Mouse (Mus musculus): ENCODE results near the gene Zic3. TPM values are rescaled to one million over a fixed set of nuclear protein-coding genes. Genes with fewer than 3 reads are reported as not detected.

Gene Zic3
- total and polyA plus RNA-seq, 3 experiments = not detected

GRCm38 (mm10) chrX:58028082-58028481 is 5.6 kb downstream of the Zic3 start:
- in situ Hi-C loops (cut with MboI; ENCODE audit: low pct_ligation_motif_present, low pct_unique_long_range_greater_than_20kb, low sequenced_read_pairs) = no loop called here
- H3K4me1 ChIP-seq (ENCODE audit: control insufficient read depth in 1 of 2, insufficient read depth in 2 of 2) = no peaks in the 10 kb centered on the region
- H3K9me3 ChIP-seq (replicated peaks; ENCODE audit: low read length) = peaks cover 43% of the 10 kb centered on the region
- TF ChIP-seq CTCF (conservative IDR thresholded peaks at IDR 0.05 in 1 of 2, IDR thresholded peaks at IDR 0.05 in 1 of 2; ENCODE audit: low read depth in 2 of 2, low read length in 2 of 2) (no peak), MXI1 (IDR thresholded peaks at IDR 0.05; ENCODE audit: low read depth, low read length) (no peak), POLR2A (IDR thresholded peaks at IDR 0.05; ENCODE audit: low read depth, low read length) (no peak), BHLHE40 (IDR thresholded peaks at IDR 0.05; ENCODE audit: low read depth, low read length) (no peak), TCF12 (IDR thresholded peaks at IDR 0.05; ENCODE audit: low read depth, low read length) (no peak), HCFC1 (IDR thresholded peaks at IDR 0.05; ENCODE audit: low read depth, low read length) (no peak), RAD21 (IDR thresholded peaks at IDR 0.05; ENCODE audit: low read depth, low read length) (no peak), USF1 (IDR thresholded peaks at IDR 0.05; ENCODE audit: low read depth, low read length) (no peak), ELF1 (IDR thresholded peaks at IDR 0.05; ENCODE audit: low read depth, low read length) (no peak), MAZ (IDR thresholded peaks at IDR 0.05; ENCODE audit: low read depth, low read length) (no peak), JUND (conservative IDR thresholded peaks at IDR 0.05; ENCODE audit: low read depth, low read length) (no peak), MAX (IDR thresholded peaks at IDR 0.05; ENCODE audit: low read length) (no peak), ZMIZ1 (IDR thresholded peaks at IDR 0.05; ENCODE audit: low read depth, low read length) (no peak), ZC3H11A (IDR thresholded peaks at IDR 0.05; ENCODE audit: low read depth, low read length) (no peak), IRF4 (IDR thresholded peaks at IDR 0.05; ENCODE audit: low read depth, low read length) (no peak), GABPA (IDR thresholded peaks at IDR 0.05; ENCODE audit: insufficient replicate concordance, low read depth, low read length) (no peak), KAT2A (IDR thresholded peaks at IDR 0.05; ENCODE audit: insufficient replicate concordance, low read length) (no peak), CHD2 (IDR thresholded peaks at IDR 0.05; ENCODE audit: low read length) (no peak), CHD1 (IDR thresholded peaks at IDR 0.05; ENCODE audit: low read depth, low read length) (no peak), ETS1 (conservative IDR thresholded peaks at IDR 0.05; ENCODE audit: low read depth, low read length) (no peak)
- H3K4me3 ChIP-seq (replicated peaks in 1 of 3; ENCODE audit: low read depth in 2 of 3, low read length in 2 of 3, poor library complexity in 1 of 3) = no peak overlapping the region
- no peak for DNase-seq (ENCODE audit: extremely low read depth)
- H3K36me3 ChIP-seq (replicated peaks in 1 of 2; ENCODE audit: control insufficient read depth in 1 of 2, insufficient read depth in 1 of 2, low read length in 1 of 2) = no peaks in the 10 kb centered on the region
- dilution Hi-C loops (cut with MboI; ENCODE audit: extremely low pct_ligation_motif_present, extremely low pct_unique_long_range_greater_than_20kb, low sequenced_read_pairs) = no loop called here
- H3K9ac ChIP-seq (ENCODE audit: insufficient read depth, low read depth) = no peak overlapping the region
- H3K79me2 ChIP-seq (replicated peaks; ENCODE audit: control insufficient read depth, extremely low read depth, insufficient read depth, poor library complexity, severe bottlenecking) = no peaks in the 10 kb centered on the region
- no peak overlapping the region for H3K27ac ChIP-seq (ENCODE audit: insufficient read depth, low read depth)
- H3K27me3 ChIP-seq (replicated peaks) = no peaks in the 10 kb centered on the region
- H3K4me2 ChIP-seq (ENCODE audit: insufficient read depth, low read depth, poor library complexity, severe bottlenecking) = no peak overlapping the region

GRCm38 (mm10) chrX:58028858-58029257 is 6.4 kb downstream of the Zic3 start:
- H3K79me2 ChIP-seq (replicated peaks; ENCODE audit: control insufficient read depth, extremely low read depth, insufficient read depth, poor library complexity, severe bottlenecking) = no peaks in the 10 kb centered on the region
- H3K9me3 ChIP-seq (replicated peaks; ENCODE audit: low read length) = peaks cover 40% of the 10 kb centered on the region
- no peak overlapping the region for H3K4me2 ChIP-seq (ENCODE audit: insufficient read depth, low read depth, poor library complexity, severe bottlenecking)
- no peaks in the 10 kb centered on the region for H3K4me1 ChIP-seq (ENCODE audit: control insufficient read depth in 1 of 2, insufficient read depth in 2 of 2)
- H3K27ac ChIP-seq (ENCODE audit: insufficient read depth, low read depth) = no peak overlapping the region
- H3K36me3 ChIP-seq (replicated peaks in 1 of 2; ENCODE audit: control insufficient read depth in 1 of 2, insufficient read depth in 1 of 2, low read length in 1 of 2) = no peaks in the 10 kb centered on the region
- in situ Hi-C loops (cut with MboI; ENCODE audit: low pct_ligation_motif_present, low pct_unique_long_range_greater_than_20kb, low sequenced_read_pairs) = no loop called here
- no peaks in the 10 kb centered on the region for H3K27me3 ChIP-seq (replicated peaks)
- no peak overlapping the region for H3K4me3 ChIP-seq (replicated peaks in 1 of 3; ENCODE audit: low read depth in 2 of 3, low read length in 2 of 3, poor library complexity in 1 of 3)
- DNase-seq (ENCODE audit: extremely low read depth) = no peak
- H3K9ac ChIP-seq (ENCODE audit: insufficient read depth, low read depth) = no peak overlapping the region
- TF ChIP-seq NRF1 (IDR thresholded peaks at IDR 0.05; ENCODE audit: low read depth, low read length) = no peak
- no peak for TF ChIP-seq HCFC1 (IDR thresholded peaks at IDR 0.05; ENCODE audit: low read depth, low read length)
- no peak for TF ChIP-seq MAZ (IDR thresholded peaks at IDR 0.05; ENCODE audit: low read depth, low read length)
- TF ChIP-seq SIN3A (IDR thresholded peaks at IDR 0.05; ENCODE audit: low read length) = no peak
- no peak for TF ChIP-seq CHD2 (IDR thresholded peaks at IDR 0.05; ENCODE audit: low read length)
- no peak for TF ChIP-seq SMC3 (IDR thresholded peaks at IDR 0.05; ENCODE audit: low read depth, low read length)
- TF ChIP-seq MYC (IDR thresholded peaks at IDR 0.05; ENCODE audit: low read depth, low read length) = no peak
- no peak for TF ChIP-seq CHD1 (IDR thresholded peaks at IDR 0.05; ENCODE audit: low read depth, low read length)
- no peak for TF ChIP-seq POLR2A (IDR thresholded peaks at IDR 0.05; ENCODE audit: low read depth, low read length)
- TF ChIP-seq MEF2A (IDR thresholded peaks at IDR 0.05; ENCODE audit: borderline replicate concordance, low read depth, low read length) = no peak
- dilution Hi-C loops (cut with MboI; ENCODE audit: extremely low pct_ligation_motif_present, extremely low pct_unique_long_range_greater_than_20kb, low sequenced_read_pairs) = no loop called here
